Mouse (Mus musculus) cerebellum, adult 2 months (tissue): ENCODE measurements around the gene Nlgn2.

Experiments
- CTCF ChIP-seq: fragments of 200-500 bp; IDR thresholded peaks from 2 replicates; pipeline ENCODE4 v1.5.1; 2011; ENCODE audit warnings: low read depth, mild to moderate bottlenecking, control low read depth, low read length, moderate library complexity, borderline replicate concordance; ENCODE audit not compliant: insufficient read depth
- POLR2A ChIP-seq: fragments of 200-500 bp; IDR thresholded peaks from 2 replicates; pipeline ENCODE4 v1.6.1; 2011; ENCODE audit warnings: low read length, control low read depth, borderline replicate concordance; ENCODE audit not compliant: insufficient read depth

DNA sequence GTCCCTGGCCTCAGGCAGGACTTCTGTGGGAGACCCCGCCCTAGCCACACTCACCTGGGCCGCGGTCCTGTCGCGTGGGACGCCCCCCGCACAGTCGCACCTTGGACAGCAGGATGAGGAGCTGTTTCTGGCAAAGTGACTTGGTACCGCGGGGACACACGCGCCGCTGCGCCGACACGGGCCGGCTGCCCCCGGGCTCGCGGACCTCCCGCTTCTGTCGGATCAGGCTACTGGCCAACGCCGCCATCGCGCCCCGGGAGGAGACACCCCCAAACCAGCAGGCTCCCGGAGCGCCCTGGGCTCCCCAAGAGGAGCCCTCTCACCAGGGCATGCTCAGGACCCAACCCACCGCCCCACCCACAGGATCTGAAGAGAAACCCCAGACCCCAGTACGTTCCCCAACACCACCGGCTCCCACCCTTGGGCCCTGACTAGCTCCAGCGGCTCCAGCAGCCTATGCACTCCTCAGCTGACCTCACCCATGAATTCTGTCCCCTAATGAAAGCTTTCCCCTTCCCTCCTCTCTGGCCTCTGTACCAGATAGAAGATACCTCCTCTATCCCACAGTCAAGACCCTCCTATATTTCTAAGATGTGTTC, 36.1 kb downstream of the Nlgn2 start, which contains the start of gene Fgf11:
- TF ChIP-seq POLR2A (no peak), CTCF (no peak)
